Mouse (Mus musculus) adrenal gland (tissue): ENCODE measurements around the gene Chst4.

Source experiments
- intact Hi-C: fragments of 180-260 bp; cut with DNase I; formaldehyde crosslinking; loops from one replicate; pipeline ENCODE4 v1.15.1; 2025

Gene Chst4

GRCm38 (mm10) chr8:110008228-110008994 is 31.1 kb downstream of the Chst4 start:
- intact Hi-C loops = no loop called here

GRCm38 (mm10) chr8:110006312-110007023 is 33.1 kb downstream of the Chst4 start:
- intact Hi-C loops = no loop called here

GRCm38 (mm10) chr8:110004300-110004699 is 35.2 kb downstream of the Chst4 start:
- intact Hi-C loops = no loop called here

GRCm38 (mm10) chr8:110002953-110003352 is 36.6 kb downstream of the Chst4 start:
- intact Hi-C loops = no loop called here

GRCm38 (mm10) chr8:109999974-110000373 is 39.6 kb downstream of the Chst4 start:
- intact Hi-C loops = no loop called here

GRCm38 (mm10) chr8:109998066-109998465 is 41.5 kb downstream of the Chst4 start:
- intact Hi-C loops = no loop called here

- intact Hi-C loops = no loop called here
Observed at GRCm38 (mm10) chr8:109997381-109997780, 42.2 kb downstream of the Chst4 start.

- intact Hi-C loops = no loop called here
Observed at GRCm38 (mm10) chr8:109992951-109993350, 46.6 kb downstream of the Chst4 start.

GRCm38 (mm10) chr8:109992166-109992565 is 47.4 kb downstream of the Chst4 start:
- intact Hi-C loops = no loop called here

- intact Hi-C loops = no loop called here
Observed at GRCm38 (mm10) chr8:109990224-109990623, 49.3 kb downstream of the Chst4 start, which contains the start of gene Tat. Gene Tat, plus strand, starts transcription at chr8:109990437.

GRCm38 (mm10) chr8:109989151-109989550 is 50.4 kb downstream of the Chst4 start:
- intact Hi-C loops = no loop called here

GRCm38 (mm10) chr8:109987776-109988175 is 51.8 kb downstream of the Chst4 start:
- intact Hi-C loops = no loop called here

- intact Hi-C loops = no loop called here
Observed at GRCm38 (mm10) chr8:109986384-109986783, 53.2 kb downstream of the Chst4 start.

- intact Hi-C loops = no loop called here
Observed at GRCm38 (mm10) chr8:109983944-109984343, 55.6 kb downstream of the Chst4 start.

- intact Hi-C loops = no loop called here
Observed at GRCm38 (mm10) chr8:109982386-109983105, 57.0 kb downstream of the Chst4 start.

- intact Hi-C loops = no loop called here
Observed at GRCm38 (mm10) chr8:109979339-109979738, 60.2 kb downstream of the Chst4 start.
